ENCODE assay signal across 7 mouse cellular contexts in the genomic region with DNA sequence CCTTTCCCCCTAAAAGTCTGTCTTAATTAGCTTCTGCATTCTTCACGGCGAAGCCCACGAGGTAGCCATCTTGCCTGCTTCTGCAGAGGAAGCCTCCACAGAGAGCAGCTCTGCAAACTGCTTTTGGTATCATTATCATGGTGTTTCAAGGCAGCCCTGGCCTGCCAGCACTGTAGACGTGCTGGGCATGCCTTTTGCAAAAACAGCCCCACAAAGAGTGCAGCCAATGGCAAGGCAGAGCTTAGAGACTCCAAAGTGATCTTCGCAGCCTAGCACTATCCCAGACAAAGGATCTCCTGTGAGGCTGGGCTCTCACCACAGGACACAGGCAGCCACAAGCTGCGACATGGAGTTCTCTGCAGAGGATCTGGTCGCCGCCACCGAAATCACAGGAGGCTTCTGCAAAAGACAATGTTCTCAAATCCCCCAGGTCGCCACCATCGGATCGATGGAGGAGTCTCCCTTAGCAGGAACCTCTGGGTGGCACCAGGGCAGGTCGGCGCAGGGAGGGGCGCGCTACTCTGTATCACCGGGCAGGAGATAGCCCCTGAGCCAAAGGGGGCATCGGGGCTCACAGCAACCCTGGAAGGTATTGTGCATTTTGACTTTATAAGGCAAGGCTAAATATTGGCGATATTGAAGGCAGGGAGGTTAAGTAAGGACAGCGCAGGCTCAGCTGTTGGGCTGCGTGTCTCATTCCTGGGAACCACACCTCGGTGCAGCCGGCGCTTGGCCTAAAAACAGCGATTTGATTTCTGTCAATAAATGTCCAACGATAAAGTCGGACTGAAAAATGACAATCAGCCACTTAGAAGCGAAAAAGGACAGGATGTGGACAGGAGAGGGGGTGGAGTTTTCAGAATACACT. TPM values are rescaled to one million over a fixed set of nuclear protein-coding genes. Genes with fewer than 3 reads are reported as not detected.
A peak's percentile ranks its signal among the peaks of the same experiment; 100 is the strongest.
DNase-seq lines count a peak whose midpoint lies in the region; ATAC-seq lines count a peak whose summit lies in the region.

No protein-coding gene starts in this region.

- peak overlapping the region; percentile 77 for H3K27ac ChIP-seq in embryonic facial prominence, embryonic 11.5 days (replicated peaks; ENCODE audit: low read depth, low read length)
- H3K27ac ChIP-seq in midbrain, embryonic 10.5 days (replicated peaks): peak overlapping the region; percentile 93

- peak; percentile 96 for ATAC-seq in embryonic facial prominence, embryonic 11.5 days (replicated peaks; ENCODE audit: insufficient number of reproducible peaks, low FRiP score, low TSS enrichment, low read depth)

- H3K9ac ChIP-seq in embryonic facial prominence, embryonic 11.5 days (replicated peaks; ENCODE audit: low read length): peak overlapping the region; percentile 63

- no peaks in the 10 kb centered on the region for H3K4me1 ChIP-seq in embryonic facial prominence, embryonic 11.5 days (ENCODE audit: control insufficient read depth, insufficient read depth, low read length)
- peaks cover 32% of the 10 kb centered on the region for H3K4me1 ChIP-seq in midbrain, embryonic 10.5 days

- intact Hi-C loops in left cerebral cortex, postnatal 4 days (cut with DNase I): no loop called here

- peak overlapping the region; percentile 42 for H3K4me3 ChIP-seq in embryonic facial prominence, embryonic 11.5 days (ENCODE audit: low read depth, low read length)
- peak overlapping the region; percentile 65 for H3K4me3 ChIP-seq in midbrain, embryonic 10.5 days

- no peaks in the 10 kb centered on the region for H3K36me3 ChIP-seq in embryonic facial prominence, embryonic 11.5 days (replicated peaks; ENCODE audit: control insufficient read depth, insufficient read depth, low read depth, low read length)
- peaks cover 23% of the 10 kb centered on the region for H3K36me3 ChIP-seq in midbrain, embryonic 10.5 days

- WGBS in embryonic facial prominence, embryonic 11.5 days: under 1% methylated on average over 28 of the region's 28 CpGs
- WGBS in midbrain, embryonic 10.5 days: under 1% methylated on average over 28 of the region's 28 CpGs

- no peaks in the 10 kb centered on the region for H3K27me3 ChIP-seq in embryonic facial prominence, embryonic 11.5 days (ENCODE audit: control insufficient read depth, insufficient read depth, low read length)
- no peaks in the 10 kb centered on the region for H3K27me3 ChIP-seq in midbrain, embryonic 10.5 days (ENCODE audit: low read depth, poor library complexity, severe bottlenecking)

- DNase-seq in adrenal gland, postnatal 36 days: peak; percentile 69 to 77
- peak; percentile 89 for DNase-seq in embryonic facial prominence, embryonic 11.5 days (ENCODE audit: low spot score)
- peak; percentile 76 to 79 for DNase-seq in heart, adult 18-20 months
- peak; percentile 61 for DNase-seq in kidney, adult 11 months
- peak; percentile 84 for DNase-seq in left cerebral cortex, postnatal 4 days
- DNase-seq in midbrain, embryonic 10.5 days (ENCODE audit: low spot score): peak; percentile 90
- peak; percentile 66 for DNase-seq in skeletal muscle tissue, adult 2 months (ENCODE audit: low read depth, low spot score)

- H3K9me3 ChIP-seq in embryonic facial prominence, embryonic 11.5 days (replicated peaks; ENCODE audit: control insufficient read depth, low read length): no peaks in the 10 kb centered on the region
- H3K9me3 ChIP-seq in midbrain, embryonic 10.5 days (replicated peaks): peaks cover 4% of the 10 kb centered on the region; the same call in 1 of the 2 replicates

- H3K4me2 ChIP-seq in embryonic facial prominence, embryonic 11.5 days (ENCODE audit: low read depth, low read length): peak overlapping the region; percentile 85

RNA-seq across cellular contexts. Expression of a gene that starts 43.4 kb away (rescaled TPM):
- total RNA-seq in adrenal gland, postnatal 36 days (2021): 1 to 10 TPM; 2.1 to 4.7 TPM
- polyA plus RNA-seq in embryonic facial prominence, embryonic 11.5 days (2014; fragmentation: Nextera tagmentation; extraction: Ambion mirVana): 27.4 and 30.3 TPM in 2 replicates
- total RNA-seq in heart, adult 18-20 months (2021): 1 to 10 TPM; 3.1 to 3.5 TPM
- 10 to 100 TPM; 52.4 to 53.9 TPM for total RNA-seq in left cerebral cortex, postnatal 4 days (2021)
- polyA plus RNA-seq in midbrain, embryonic 10.5 days (2016; fragmentation: Nextera tagmentation; extraction: Ambion mirVana): 24.8 and 31.3 TPM in 2 replicates

RNA-seq across cellular contexts. Expression of a gene that starts 55.0 kb away (rescaled TPM):
- 10 to 100 TPM; 33.5 to 49.0 TPM for total RNA-seq in adrenal gland, postnatal 36 days (2021)
- 9.4 and 10.7 TPM in 2 replicates for polyA plus RNA-seq in embryonic facial prominence, embryonic 11.5 days (2014; fragmentation: Nextera tagmentation; extraction: Ambion mirVana)
- total RNA-seq in heart, adult 18-20 months (2021): 10 to 100 TPM; 22.4 to 24.6 TPM
- total RNA-seq in left cerebral cortex, postnatal 4 days (2021): 10 to 100 TPM; 22.1 to 22.6 TPM
- 8.5 and 9.4 TPM in 2 replicates for polyA plus RNA-seq in midbrain, embryonic 10.5 days (2016; fragmentation: Nextera tagmentation; extraction: Ambion mirVana)

Comparison
In these comparisons a context has a peak if more than half of its experiments do, and no peak if none do; other contexts are left out.
1. Peak in every context shown above with its lines: DNase-seq, ATAC-seq, H3K4me3 ChIP-seq and H3K27ac ChIP-seq.
2. RNA of a gene that starts 43.4 kb away (total RNA-seq): 52.4 to 53.9 TPM in left cerebral cortex, postnatal 4 days; 2.1 to 4.7 TPM in adrenal gland, postnatal 36 days and 3.1 to 3.5 TPM in heart, adult 18-20 months; every median in the first group is over 4 times any median in the second.